Comparison of ENCODE assay signal across 10 mouse cellular contexts in genomic region chr1:59144543-59144942, GRCm38 (mm10). TPM values are rescaled to one million over a fixed set of nuclear protein-coding genes. Genes with fewer than 3 reads are reported as not detected.
DNase-seq lines count a peak whose midpoint lies in the region; ATAC-seq and TF ChIP-seq lines count a peak whose summit lies in the region.
"Had no signal": no experiment of that assay in that cellular context is flagged by ENCODE, and none has a peak within 500 bp of the region (broad histone marks: within the 10 kb centered on the region; RNA-seq: fewer than 3 reads in every experiment).

No protein-coding gene starts in this region.

- no peak overlapping the region for H3K4me3 ChIP-seq in midbrain, postnatal 0 days (ENCODE audit: low read depth, low read length)
- H3K4me3 ChIP-seq in midbrain, embryonic 15.5 days = no peak overlapping the region
- H3K4me3 ChIP-seq in hindbrain, embryonic 13.5 days = no peak overlapping the region
- no peak overlapping the region for H3K4me3 ChIP-seq in midbrain, embryonic 10.5 days
- H3K4me3 ChIP-seq: hindbrain, embryonic 15.5 days; neural tube, embryonic 12.5 days had no signal

- no peaks in the 10 kb centered on the region for H3K9me3 ChIP-seq in midbrain, postnatal 0 days (ENCODE audit: low read length)
- H3K9me3 ChIP-seq in midbrain, embryonic 15.5 days = no peaks in the 10 kb centered on the region
- peaks cover 4% of the 10 kb centered on the region; the same call in 1 of the 2 replicates for H3K9me3 ChIP-seq in hindbrain, embryonic 13.5 days
- 0 out of 2 replicates have a peak, but pooled peaks cover 7% of the 10 kb centered on the region for H3K9me3 ChIP-seq in midbrain, embryonic 10.5 days (replicated peaks)
- H3K9me3 ChIP-seq: hindbrain, embryonic 15.5 days; neural tube, embryonic 12.5 days had no signal

- no peaks in the 10 kb centered on the region for H3K36me3 ChIP-seq in midbrain, postnatal 0 days (ENCODE audit: insufficient read depth, low read length)
- no peaks in the 10 kb centered on the region for H3K36me3 ChIP-seq in midbrain, embryonic 15.5 days (replicated peaks)
- 0 out of 2 replicates have a peak, but pooled peaks cover 7% of the 10 kb centered on the region for H3K36me3 ChIP-seq in hindbrain, embryonic 13.5 days
- no peaks in the 10 kb centered on the region for H3K36me3 ChIP-seq in midbrain, embryonic 10.5 days
- H3K36me3 ChIP-seq: hindbrain, embryonic 15.5 days; neural tube, embryonic 12.5 days had no signal

- H3K4me1 ChIP-seq in midbrain, postnatal 0 days (ENCODE audit: insufficient read depth, low read length) = no peaks in the 10 kb centered on the region
- H3K4me1 ChIP-seq in midbrain, embryonic 15.5 days = no peaks in the 10 kb centered on the region
- H3K4me1 ChIP-seq in hindbrain, embryonic 13.5 days (replicated peaks) = no peaks in the 10 kb centered on the region; the same call in 1 of the 2 replicates
- H3K4me1 ChIP-seq in midbrain, embryonic 10.5 days = no peaks in the 10 kb centered on the region
- H3K4me1 ChIP-seq: hindbrain, embryonic 15.5 days; neural tube, embryonic 12.5 days had no signal

- H3K27me3 ChIP-seq in midbrain, postnatal 0 days (ENCODE audit: insufficient read depth, low read length) = no peaks in the 10 kb centered on the region
- H3K27me3 ChIP-seq in midbrain, embryonic 15.5 days (replicated peaks) = no peaks in the 10 kb centered on the region
- no peaks in the 10 kb centered on the region for H3K27me3 ChIP-seq in hindbrain, embryonic 13.5 days
- no peaks in the 10 kb centered on the region for H3K27me3 ChIP-seq in midbrain, embryonic 10.5 days (ENCODE audit: low read depth, poor library complexity, severe bottlenecking)
- H3K27me3 ChIP-seq: hindbrain, embryonic 15.5 days; neural tube, embryonic 12.5 days had no signal

- 78% methylated on average over 10 of the region's 10 CpGs for WGBS in midbrain, postnatal 0 days
- 77% methylated on average over 10 of the region's 10 CpGs for WGBS in midbrain, embryonic 15.5 days
- 82% methylated on average over 10 of the region's 10 CpGs for WGBS in hindbrain, embryonic 13.5 days
- WGBS in midbrain, embryonic 10.5 days = 81% methylated on average over 10 of the region's 10 CpGs

- ATAC-seq in midbrain, postnatal 0 days (ENCODE audit: low FRiP score) = no peak
- no peak for ATAC-seq in midbrain, embryonic 15.5 days (replicated peaks)
- peak; percentile 56; the same call in 1 of the 2 replicates for ATAC-seq in common myeloid progenitor, adult 5-6 weeks (replicated peaks; ENCODE audit: low read depth, poor library complexity, severe bottlenecking)
- no peak for ATAC-seq in hindbrain, embryonic 13.5 days (ENCODE audit: low FRiP score)

- no peak overlapping the region for H3K9ac ChIP-seq in midbrain, postnatal 0 days (replicated peaks; ENCODE audit: low read length, poor library complexity, severe bottlenecking)
- H3K9ac ChIP-seq in midbrain, embryonic 15.5 days = no peak overlapping the region
- no peak overlapping the region for H3K9ac ChIP-seq in hindbrain, embryonic 13.5 days
- H3K9ac ChIP-seq: hindbrain, embryonic 15.5 days; neural tube, embryonic 12.5 days had no signal

- peak; percentile 46 for DNase-seq in cerebellum, adult 11-12 months
- no peak for DNase-seq in cerebellum, adult 11 months
- no peak for DNase-seq in midbrain, postnatal 0 days (ENCODE audit: low spot score)
- DNase-seq in lung, postnatal 4 days = peak; percentile 30 to 49
- DNase-seq in midbrain, embryonic 10.5 days (ENCODE audit: low spot score) = no peak

- H3K4me2 ChIP-seq in midbrain, postnatal 0 days (ENCODE audit: low read depth, low read length, poor library complexity, severe bottlenecking) = no peak overlapping the region
- no peak overlapping the region for H3K4me2 ChIP-seq in midbrain, embryonic 15.5 days
- no peak overlapping the region for H3K4me2 ChIP-seq in hindbrain, embryonic 13.5 days
- H3K4me2 ChIP-seq: hindbrain, embryonic 15.5 days; neural tube, embryonic 12.5 days had no signal

- TF ChIP-seq CTCF in midbrain, postnatal 0 days (IDR thresholded peaks at IDR 0.05) = peak; percentile 32

- H3K27ac ChIP-seq in midbrain, postnatal 0 days (ENCODE audit: low read depth, low read length) = no peak overlapping the region
- no peak overlapping the region for H3K27ac ChIP-seq in midbrain, embryonic 15.5 days
- no peak overlapping the region for H3K27ac ChIP-seq in hindbrain, embryonic 13.5 days
- H3K27ac ChIP-seq in midbrain, embryonic 10.5 days (replicated peaks) = no peak overlapping the region
- H3K27ac ChIP-seq: hindbrain, embryonic 15.5 days; neural tube, embryonic 12.5 days had no signal

RNA-seq across cellular contexts. Expression of gene Mpp4, which starts 18.6 kb away (rescaled TPM):
- 2.6 and 4.4 TPM in 2 replicates for total RNA-seq in midbrain, postnatal 0 days (2014; rRNA removed)
- polyA plus RNA-seq in midbrain, postnatal 0 days (2015; fragmentation: Nextera tagmentation; extraction: Ambion mirVana) = 0.58 and 0.64 TPM in 2 replicates
- 1.2 and 1.4 TPM in 2 replicates for polyA plus RNA-seq in midbrain, embryonic 15.5 days (2015; fragmentation: Nextera tagmentation; extraction: Ambion mirVana)
- 1.3 and 3.4 TPM in 2 replicates for total RNA-seq in common myeloid progenitor, adult 5-6 weeks (2017)
- 0.65 and 0.71 TPM in 2 replicates for polyA plus RNA-seq in hindbrain, embryonic 13.5 days (2015; fragmentation: Nextera tagmentation; extraction: Ambion mirVana)
- 0.25 and 0.33 TPM in 2 replicates for polyA plus RNA-seq in midbrain, embryonic 10.5 days (2016; fragmentation: Nextera tagmentation; extraction: Ambion mirVana)

RNA-seq across cellular contexts. Expression of gene Tmem237, which starts 24.3 kb away (rescaled TPM):
- 28.2 and 37.2 TPM in 2 replicates for total RNA-seq in midbrain, postnatal 0 days (2014; rRNA removed)
- polyA plus RNA-seq in midbrain, postnatal 0 days (2015; fragmentation: Nextera tagmentation; extraction: Ambion mirVana) = 56.9 and 60.4 TPM in 2 replicates
- polyA plus RNA-seq in midbrain, embryonic 15.5 days (2015; fragmentation: Nextera tagmentation; extraction: Ambion mirVana) = 41.0 and 46.5 TPM in 2 replicates
- total RNA-seq in common myeloid progenitor, adult 5-6 weeks (2017) = 14.3 and 23.7 TPM in 2 replicates
- 40.1 TPM in 2 replicates for polyA plus RNA-seq in hindbrain, embryonic 13.5 days (2015; fragmentation: Nextera tagmentation; extraction: Ambion mirVana)
- polyA plus RNA-seq in midbrain, embryonic 10.5 days (2016; fragmentation: Nextera tagmentation; extraction: Ambion mirVana) = 52.8 TPM in 2 replicates

RNA-seq across cellular contexts. Expression of gene C2cd6, which starts 49.8 kb away (rescaled TPM):
- total RNA-seq in midbrain, postnatal 0 days (2014; rRNA removed) = not detected in 2 replicates
- polyA plus RNA-seq in midbrain, postnatal 0 days (2015; fragmentation: Nextera tagmentation; extraction: Ambion mirVana) = 0.23 TPM in 1 of 2 replicates, not detected in the other
- polyA plus RNA-seq in midbrain, embryonic 15.5 days (2015; fragmentation: Nextera tagmentation; extraction: Ambion mirVana) = 0.17 TPM in 1 of 2 replicates, not detected in the other
- total RNA-seq in common myeloid progenitor, adult 5-6 weeks (2017) = not detected in 2 replicates
- 0.12 TPM in 1 of 2 replicates, not detected in the other for polyA plus RNA-seq in hindbrain, embryonic 13.5 days (2015; fragmentation: Nextera tagmentation; extraction: Ambion mirVana)
- not detected in 2 replicates for polyA plus RNA-seq in midbrain, embryonic 10.5 days (2016; fragmentation: Nextera tagmentation; extraction: Ambion mirVana)
- polyA plus RNA-seq: hindbrain, embryonic 15.5 days had no signal

Comparison
In these comparisons a context has a peak if more than half of its experiments do, and no peak if none do; other contexts are left out.
1. DNase-seq: peak in cerebellum, adult 11-12 months (single experiment) and lung, postnatal 4 days (2 of 2); none in cerebellum, adult 11 months (single experiment), midbrain, postnatal 0 days (single experiment) and midbrain, embryonic 10.5 days (single experiment).